Mouse (Mus musculus) NIH3T3 (cell line): ENCODE measurements around the gene Cd300ld2.
A peak's percentile ranks its signal among the peaks of the same experiment; 100 is the strongest.
"Not testable (repeated sequence)": the region's sequence is repeated elsewhere in the genome, so short reads cannot be mapped to it uniquely, and the experiment has no call there.

Experiments used
- DNase-seq: peaks from one replicate; pipeline ENCODE4 v3.0.0-alpha.2; 2012; ENCODE audit warnings: low read depth

The Cd300ld2 gene

GRCm38 (mm10) chr11:115016093-115016492 lies at the start of gene Cd300ld2:
Gene Cd300ld2 (minus strand): TSS chr11:115016193.
- DNase-seq, result not testable (repeated sequence)

DNA sequence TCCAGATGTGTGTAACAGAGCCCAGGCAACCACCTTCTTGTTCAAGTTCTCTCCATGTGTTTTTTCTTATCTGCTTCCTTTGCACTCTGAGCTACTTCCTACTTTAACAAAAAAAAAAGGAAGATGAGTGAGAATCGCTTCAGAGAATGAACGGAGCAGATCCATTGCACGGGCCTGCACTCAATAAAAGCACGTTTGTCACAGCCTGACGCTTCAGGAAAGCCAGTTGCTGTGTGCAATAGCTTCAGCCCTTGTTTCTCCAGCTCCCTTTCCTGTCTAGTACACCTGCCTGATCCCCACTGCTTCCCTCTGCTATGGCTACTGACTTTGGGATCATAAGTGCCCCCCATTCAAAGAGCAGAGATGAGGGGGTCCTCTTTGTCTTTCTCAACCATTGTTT lies 46.1 kb upstream of the Cd300ld2 start, which contains the start of gene Cd300e:
TSS of gene Cd300e (minus strand) at position 101 of the 400 bp plus-strand sequence.
- DNase-seq, result no peak

GRCm38 (mm10) chr11:115059797-115060196 lies 43.8 kb upstream of the Cd300ld2 start:
- no peak for DNase-seq

DNA sequence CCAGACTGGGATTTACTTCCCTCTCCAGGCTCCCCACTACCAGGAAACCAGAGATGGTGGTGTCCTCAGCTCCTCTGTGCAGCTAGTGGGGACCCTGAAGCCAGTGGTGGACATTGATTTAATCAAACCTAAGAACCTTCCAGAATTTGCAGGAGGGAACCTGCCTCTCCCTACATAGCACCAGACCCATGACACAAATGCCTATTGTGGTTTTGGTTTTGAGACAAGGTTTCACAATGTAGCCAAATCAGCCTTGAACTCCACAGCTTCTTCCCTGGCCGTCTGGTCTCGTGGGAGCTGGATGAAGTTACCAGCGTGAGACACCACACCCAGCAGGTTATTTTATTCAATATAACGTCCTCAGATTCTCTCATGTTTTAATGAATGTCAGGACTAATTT lies 42.7 kb upstream of the Cd300ld2 start:
- no peak for DNase-seq

GRCm38 (mm10) chr11:115054537-115054936 lies 38.5 kb upstream of the Cd300ld2 start:
- no peak for DNase-seq

- DNase-seq, result no peak
These were observed 37.0 kb upstream of the Cd300ld2 start for GRCm38 (mm10) chr11:115052991-115053390.

DNA sequence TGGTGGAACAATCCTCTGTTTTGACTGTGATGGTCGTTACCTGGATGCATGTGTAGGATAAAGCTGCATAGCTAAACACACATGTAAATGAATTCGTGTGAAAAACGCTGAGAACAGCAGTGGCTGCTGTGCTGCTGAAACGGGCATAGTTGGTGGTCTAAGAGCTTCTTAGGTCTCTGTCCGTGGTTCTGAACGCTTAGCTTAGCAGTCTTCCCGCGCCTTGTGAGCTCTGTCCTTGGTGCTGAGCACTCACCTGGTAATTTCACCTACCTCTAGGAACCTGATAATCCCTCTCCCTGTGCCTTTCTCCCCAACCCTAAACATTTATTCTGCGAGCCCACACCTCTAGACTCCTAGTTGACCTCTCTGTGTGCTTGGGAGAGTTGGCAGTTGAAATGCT lies 36.2 kb upstream of the Cd300ld2 start:
- DNase-seq, result peak; percentile 84

DNA sequence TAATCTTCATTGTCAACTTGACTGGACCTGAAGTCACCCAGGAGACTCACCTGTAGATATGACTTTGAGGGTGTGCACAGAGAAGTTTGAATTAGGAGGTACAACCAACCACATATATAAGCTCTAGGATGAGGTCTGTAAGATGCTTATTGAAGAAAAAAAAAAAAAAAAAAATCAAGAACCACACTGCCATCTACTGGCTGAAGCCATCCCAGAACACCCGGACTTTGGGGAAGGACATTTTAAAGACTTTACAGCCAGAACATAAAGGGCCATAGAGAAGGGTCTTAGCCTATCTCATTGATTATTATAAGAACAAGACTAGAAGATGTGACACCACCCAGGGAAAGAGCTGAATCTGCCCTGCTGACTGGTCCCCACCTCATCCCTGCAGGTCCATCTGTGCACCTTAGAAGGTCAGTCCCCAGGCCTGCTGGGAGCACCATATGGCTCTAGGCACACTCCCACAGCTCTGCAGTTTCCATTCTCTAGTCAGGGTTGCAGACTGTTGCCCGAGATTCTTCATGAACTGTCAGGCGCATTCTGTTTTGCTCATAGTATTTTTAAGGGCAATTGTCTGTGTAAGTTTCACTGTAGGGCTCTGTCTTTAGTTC lies 33.4 kb upstream of the Cd300ld2 start:
- DNase-seq, result peak; percentile 73

GRCm38 (mm10) chr11:115048259-115048658 lies 32.3 kb upstream of the Cd300ld2 start, which contains the start of gene Cd300ld3:
Gene Cd300ld3 (minus strand): TSS chr11:115048409.
- DNase-seq, result no peak

GRCm38 (mm10) chr11:115037669-115038068 lies 21.7 kb upstream of the Cd300ld2 start, which contains the start of gene Cd300ld5:
Gene Cd300ld5 (minus strand): TSS chr11:115037769.
- DNase-seq, result not testable (repeated sequence)

DNA sequence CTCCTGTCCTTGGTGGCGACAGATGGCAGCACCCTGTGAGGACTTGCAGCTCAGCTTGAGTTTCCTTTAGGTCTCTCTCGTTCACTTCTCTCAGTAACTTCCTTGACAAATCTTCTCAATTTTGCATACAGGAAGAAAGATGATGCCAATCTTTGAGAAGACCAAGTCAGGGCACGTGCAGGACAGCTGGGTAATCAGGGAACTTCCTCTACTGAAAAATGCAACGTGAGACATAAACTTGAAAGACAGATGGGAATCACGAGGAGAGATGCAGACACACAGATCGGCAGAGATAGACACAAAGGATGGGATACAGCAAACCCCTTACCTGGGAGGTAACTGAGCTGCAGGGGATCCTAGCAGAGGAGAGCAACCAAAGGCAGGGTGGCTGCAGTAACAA lies 10.9 kb upstream of the Cd300ld2 start, which contains the start of gene Cd300ld4:
TSS of gene Cd300ld4 (minus strand) at position 101 of the 400 bp plus-strand sequence.
- DNase-seq, result not testable (repeated sequence)

- DNase-seq, result no peak
These were observed 11.9 kb downstream of the Cd300ld2 start for GRCm38 (mm10) chr11:115004070-115004469.

DNA sequence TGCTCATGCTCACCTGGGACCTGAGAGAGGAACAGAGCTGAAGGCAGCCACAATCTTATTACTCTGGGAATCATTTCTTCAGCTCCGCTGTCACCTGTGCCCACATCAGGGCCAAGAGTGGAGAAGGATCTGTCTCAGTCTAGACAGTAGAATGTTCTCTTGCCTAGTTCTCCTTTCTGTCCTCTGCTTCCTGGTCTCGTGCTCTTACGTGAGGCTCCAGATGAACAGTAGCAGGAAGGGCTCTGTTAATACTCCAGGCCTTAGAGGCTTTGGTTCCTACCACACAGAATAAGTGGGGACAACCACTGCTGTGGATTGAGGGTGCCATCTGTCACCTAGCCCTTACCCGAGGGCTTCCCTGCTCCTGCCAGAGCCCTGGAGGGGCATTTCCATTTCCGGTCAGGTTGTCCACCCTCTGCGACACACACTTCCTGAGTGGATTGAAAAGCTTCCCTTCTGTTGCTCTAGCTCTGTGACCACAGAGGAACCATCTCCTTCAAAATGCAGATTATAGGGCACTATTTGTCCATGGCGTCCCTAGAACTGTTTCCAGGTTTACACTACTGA lies 14.4 kb downstream of the Cd300ld2 start, which contains the start of gene Cd300c2:
TSS of gene Cd300c2 (minus strand) at position 407 of the 567 bp plus-strand sequence.
- no peak for DNase-seq

- no peak for DNase-seq
These were observed 26.2 kb downstream of the Cd300ld2 start, which contains the start of gene Cd300ld for GRCm38 (mm10) chr11:114989793-114990192. Gene Cd300ld (minus strand): TSS chr11:114989922.

DNA sequence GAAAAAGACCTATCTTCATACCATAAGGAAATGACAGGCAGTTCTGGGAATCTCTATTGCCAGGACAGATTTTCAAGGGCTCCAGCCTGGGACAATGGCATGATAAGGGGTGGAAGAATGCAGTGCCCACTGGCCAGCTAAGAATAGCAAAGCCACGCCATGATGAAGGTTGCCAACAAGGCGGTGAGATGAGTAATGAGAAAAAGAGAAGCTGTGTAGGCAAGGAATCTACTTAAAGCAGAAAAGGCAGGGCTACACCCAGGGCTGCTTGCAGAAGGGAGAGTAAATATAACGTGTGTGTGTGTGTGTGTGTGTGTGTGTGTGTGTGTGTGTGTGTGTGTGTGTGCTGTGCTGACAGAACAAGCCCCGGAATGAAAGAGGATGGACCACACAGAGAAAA lies 34.1 kb downstream of the Cd300ld2 start:
- DNase-seq, result peak; percentile 35

DNA sequence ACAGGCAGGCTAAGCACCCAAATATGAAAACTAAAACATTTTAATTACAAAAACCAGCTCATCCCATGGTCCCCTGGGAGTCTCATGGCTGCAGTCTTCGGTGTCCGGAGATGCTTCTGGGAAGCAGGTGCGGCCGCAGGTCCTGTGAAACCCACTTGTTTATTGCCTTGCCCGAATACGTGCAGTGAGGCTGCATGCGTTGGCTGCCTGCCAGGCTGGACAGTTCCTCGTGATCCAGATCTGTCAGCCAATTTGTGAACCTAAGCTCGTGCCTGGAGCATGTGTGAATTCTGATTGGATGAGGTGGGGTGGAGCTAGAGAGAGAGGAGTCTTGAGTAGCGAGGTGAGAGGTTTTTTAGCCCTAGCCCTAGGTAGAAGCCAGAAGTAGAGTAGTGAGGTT lies 43.3 kb downstream of the Cd300ld2 start:
- peak; percentile 41 for DNase-seq

DNA sequence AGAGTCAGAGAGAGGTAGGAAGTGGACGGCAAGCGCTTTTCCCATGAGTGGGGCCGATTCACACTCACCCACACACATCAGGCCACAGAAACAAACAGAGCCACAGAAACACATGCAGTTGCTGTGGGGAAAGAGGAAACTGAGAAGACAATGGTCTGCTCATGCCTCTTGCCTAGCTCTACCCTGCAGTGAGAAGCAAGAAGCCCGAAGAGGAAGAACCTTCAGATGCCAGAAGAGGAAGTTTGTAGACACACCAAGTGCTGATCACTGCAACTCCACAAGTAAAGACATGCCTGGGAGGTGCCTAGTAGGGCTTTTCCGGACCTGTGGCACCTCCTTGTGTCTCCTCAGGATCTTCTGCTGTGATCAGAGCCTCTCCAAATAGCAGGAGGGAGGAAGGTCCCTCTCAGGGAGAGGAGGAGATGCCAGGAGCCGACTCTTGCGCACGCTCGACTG lies 47.2 kb downstream of the Cd300ld2 start, which contains the start of gene Cd300c:
TSS of gene Cd300c (minus strand) at position 406 of the 456 bp plus-strand sequence.
- no peak for DNase-seq

- peak; percentile 51 for DNase-seq
These were observed 50.7 kb downstream of the Cd300ld2 start for GRCm38 (mm10) chr11:114965182-114965828.

- DNase-seq, result no peak
These were observed 55.6 kb downstream of the Cd300ld2 start for GRCm38 (mm10) chr11:114960369-114960768.
